Mouse (Mus musculus) CD4-positive, CD25-positive, alpha-beta regulatory T cell, adult 2 months (primary cell): Measurements from ENCODE around the gene Adarb1.

Experiments
- DNase-seq: peaks from one replicate; pipeline ENCODE4 v3.0.0-alpha.2; 2012; ENCODE audit warnings: low read depth, low spot score

Gene Adarb1

GRCm38 (mm10) chr10:77435343-77435742 is 17.3 kb upstream of the Adarb1 start:
- no peak for DNase-seq

DNA sequence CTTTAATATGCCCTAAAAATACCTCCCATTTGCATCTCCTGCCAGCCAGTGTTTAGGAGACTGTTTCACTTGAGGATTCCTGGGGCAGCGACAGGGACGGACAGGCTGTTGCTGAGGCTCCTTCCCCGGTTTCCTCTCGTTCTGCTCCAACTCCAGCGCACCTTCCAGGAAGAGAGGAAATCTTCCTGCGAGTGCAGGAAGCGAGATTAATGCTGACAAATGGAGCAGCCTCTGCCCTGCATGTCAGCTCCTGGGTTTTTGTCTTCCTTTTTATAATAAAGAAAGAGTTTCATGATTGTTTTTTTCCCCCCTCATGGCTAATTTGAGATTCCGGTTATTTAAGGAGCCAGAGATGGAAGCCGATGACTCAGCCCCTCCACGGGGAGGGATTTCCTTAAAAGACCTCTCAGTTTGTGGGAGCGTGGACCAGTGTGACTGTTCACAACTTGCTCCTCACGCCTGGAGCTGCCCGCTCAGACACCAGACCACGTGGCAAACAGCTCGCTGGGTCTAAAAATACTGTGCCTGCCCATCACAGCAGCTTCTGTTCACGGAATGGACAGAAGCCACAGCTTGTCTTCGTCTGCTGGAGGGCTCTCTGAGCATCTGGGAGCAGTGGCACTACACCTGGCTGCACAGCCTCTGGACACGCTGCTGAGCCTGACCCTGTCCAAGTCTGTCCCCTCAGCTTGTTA is 16.5 kb upstream of the Adarb1 start:
- no peak for DNase-seq

GRCm38 (mm10) chr10:77434076-77434456 is 16.0 kb upstream of the Adarb1 start:
- no peak for DNase-seq

DNA sequence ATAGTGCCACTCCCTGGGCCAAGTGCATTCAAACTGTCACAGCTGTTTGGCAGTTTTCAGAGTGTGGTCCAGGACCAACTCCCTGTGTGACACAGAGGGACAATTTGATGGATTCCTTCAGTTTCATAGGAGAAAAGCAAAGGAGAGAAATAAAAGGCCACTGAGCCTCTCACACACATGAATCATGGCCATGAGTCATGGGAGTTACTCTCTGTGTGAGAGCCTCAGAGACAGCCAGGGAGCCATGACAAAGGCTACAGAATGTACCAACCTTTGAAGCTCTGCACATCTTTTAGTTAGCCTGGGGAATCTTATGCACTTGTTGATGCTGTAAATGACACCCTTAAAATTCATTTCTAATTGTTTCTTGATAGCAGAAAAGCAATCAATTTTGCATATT is 12.7 kb upstream of the Adarb1 start:
- no peak for DNase-seq

- no peak for DNase-seq
These were observed 11.9 kb upstream of the Adarb1 start for GRCm38 (mm10) chr10:77429921-77430320.

GRCm38 (mm10) chr10:77427610-77428009 is 9.5 kb upstream of the Adarb1 start:
- DNase-seq: no peak

DNA sequence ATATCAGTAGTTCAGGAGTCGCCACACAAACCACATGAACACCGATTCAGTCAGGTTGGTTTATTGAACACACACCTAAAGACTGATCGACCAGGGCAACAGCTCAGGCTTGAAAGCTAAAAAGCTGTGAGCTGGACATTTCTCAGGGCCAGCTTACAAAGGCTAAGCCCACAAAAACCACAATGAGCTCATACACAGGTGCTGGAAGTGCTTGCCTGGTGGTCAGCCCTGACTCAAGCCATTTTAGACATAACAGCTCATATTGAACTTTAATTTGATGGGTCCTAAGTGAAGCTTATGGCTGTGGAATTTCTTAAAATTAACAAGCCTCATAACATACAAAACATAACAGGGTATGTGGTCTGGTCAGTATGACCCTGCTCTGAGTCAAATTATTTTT is 2.1 kb upstream of the Adarb1 start:
- DNase-seq: no peak

GRCm38 (mm10) chr10:77417240-77418102 is 599 bp downstream of the Adarb1 start:
- DNase-seq: peak; percentile 42

- DNase-seq: no peak
These were observed 1.3 kb downstream of the Adarb1 start for GRCm38 (mm10) chr10:77416666-77417239.

DNA sequence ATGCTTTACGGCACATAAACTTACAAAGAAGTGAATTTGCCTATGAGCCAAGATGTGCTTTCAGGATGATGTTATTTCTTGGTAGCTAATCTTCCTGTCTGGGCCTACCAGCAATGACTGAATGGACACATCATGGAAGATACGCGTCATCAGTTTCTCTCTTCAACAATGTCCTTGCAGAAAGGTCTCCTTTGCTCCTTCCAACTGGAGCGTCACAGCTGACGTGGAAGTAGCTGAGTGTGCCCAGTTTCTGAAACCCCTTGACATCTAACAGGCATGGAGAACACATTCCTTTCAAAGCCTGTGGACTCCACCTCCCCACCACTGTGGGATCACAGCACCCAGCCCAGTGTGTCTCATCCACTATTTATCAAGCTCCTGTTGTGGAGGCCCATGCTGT is 2.2 kb downstream of the Adarb1 start:
- DNase-seq: peak; percentile 3

- no peak for DNase-seq
These were observed 4.3 kb downstream of the Adarb1 start for GRCm38 (mm10) chr10:77413791-77414190.

DNA sequence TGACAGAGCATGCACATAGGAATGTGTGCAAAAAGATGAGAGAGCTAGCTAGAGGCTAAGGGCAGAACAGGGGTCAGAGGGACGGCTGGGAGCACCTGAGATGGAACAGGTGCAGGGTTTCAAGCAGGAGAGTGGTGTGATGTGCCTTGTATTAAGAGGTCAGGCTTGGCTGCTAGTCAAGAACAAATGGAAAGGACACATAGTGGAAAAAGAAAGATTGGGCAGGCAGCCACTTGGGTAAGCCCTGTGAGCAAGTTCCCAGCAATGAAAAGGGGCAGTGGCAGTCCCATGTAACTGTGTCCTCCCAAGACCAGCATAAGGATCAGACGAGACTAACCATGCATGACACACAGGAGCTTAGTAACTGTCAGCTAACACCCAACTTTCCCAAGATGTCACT is 8.9 kb downstream of the Adarb1 start:
- DNase-seq: no peak

GRCm38 (mm10) chr10:77408241-77408640 is 9.8 kb downstream of the Adarb1 start:
- no peak for DNase-seq

DNA sequence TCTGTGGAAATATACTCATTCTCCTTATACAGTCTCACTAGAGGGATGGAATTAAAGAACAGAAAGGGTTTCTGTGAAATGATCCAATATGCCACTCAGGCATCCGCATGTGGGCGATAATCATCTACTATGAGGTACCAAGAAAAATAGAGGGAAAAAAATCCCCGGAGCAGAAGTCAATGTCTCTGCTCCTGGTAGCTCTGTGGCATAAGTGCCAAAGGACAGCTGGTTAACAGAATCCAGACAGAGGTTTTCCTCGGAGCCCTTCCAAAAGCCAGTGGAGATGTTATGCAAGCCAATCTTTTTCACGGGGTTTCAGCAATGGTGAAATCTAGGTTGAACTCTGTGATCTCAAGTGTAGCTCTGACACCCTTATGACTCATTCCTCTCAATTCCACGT is 11.6 kb downstream of the Adarb1 start:
- no peak for DNase-seq

DNA sequence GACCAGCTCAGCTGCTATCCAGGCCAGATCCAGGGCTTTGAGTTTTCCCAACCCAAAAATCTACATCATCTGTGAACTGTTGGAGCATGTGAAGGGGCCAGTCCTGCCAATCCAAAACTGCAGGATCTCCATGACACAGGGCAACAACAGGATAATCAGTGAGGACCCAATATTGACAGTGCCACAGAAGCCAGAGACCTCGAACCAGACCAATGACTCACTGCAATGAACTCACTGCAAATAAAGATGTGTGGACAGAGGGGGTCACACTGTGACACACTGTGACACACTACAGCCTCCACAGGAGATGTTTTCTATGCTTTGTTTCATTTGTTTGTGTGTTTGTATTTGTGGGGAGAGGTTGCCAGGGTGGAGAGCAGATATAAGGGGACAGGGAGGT is 15.6 kb downstream of the Adarb1 start:
- no peak for DNase-seq

DNA sequence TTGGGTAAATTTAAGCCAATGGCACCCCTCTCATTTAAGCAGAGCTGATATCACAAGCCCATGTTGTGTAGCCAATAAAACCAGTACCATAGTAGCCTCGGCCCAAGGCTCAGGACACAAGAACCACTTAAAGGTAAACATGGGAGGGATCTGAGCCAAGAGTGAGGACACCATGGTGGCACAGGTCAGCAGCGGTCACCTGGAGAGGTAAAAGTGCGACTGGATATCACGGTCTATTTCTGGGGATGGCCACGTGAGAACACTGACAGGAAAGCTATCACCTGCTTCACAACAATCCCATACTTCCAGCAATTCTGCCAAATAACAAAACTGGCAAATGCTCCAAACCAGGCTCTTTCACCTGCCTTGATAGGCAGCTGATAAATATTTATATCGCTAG is 17.0 kb downstream of the Adarb1 start:
- no peak for DNase-seq

- DNase-seq: no peak
These were observed 18.1 kb downstream of the Adarb1 start for GRCm38 (mm10) chr10:77399938-77400337.

DNA sequence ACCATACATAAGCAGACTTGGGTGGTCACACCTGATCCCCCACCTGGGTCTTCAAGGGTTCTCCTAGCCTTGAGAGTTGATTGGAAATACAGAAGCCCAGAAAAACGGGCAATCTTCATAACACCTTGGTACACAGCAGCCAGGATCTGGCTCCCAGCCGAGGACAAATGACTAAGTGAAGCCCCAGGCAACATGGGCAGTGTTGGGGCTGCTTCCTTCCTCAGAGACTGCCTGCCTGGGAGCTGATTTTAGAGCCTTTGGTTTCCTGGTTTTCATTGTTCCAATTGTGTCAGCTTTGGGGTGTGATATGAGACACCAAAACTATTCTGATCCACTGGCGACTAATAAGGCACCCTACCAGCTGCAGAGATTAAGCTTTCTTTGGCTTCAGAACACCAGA is 20.0 kb downstream of the Adarb1 start:
- no peak for DNase-seq

- no peak for DNase-seq
These were observed 20.9 kb downstream of the Adarb1 start for GRCm38 (mm10) chr10:77397056-77397642.

DNA sequence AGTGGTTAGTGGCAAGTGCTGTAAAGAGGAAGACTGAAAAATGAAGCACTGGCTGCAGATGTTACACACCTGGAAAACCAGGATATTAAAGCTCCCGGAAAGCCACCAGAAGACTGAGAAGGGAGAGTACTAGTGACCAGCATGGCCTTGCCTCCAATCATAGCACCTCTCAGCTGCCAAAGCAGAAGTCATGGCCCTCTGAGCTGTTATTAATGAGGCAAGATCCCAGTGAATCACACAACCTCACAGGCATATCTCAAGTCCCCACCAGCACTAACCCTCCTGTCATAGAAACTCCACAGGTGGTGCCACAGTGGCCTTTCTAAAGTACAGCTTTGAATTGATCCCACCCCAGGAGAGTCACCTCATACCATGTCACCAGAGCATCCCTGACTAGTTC is 22.1 kb downstream of the Adarb1 start:
- DNase-seq: no peak

GRCm38 (mm10) chr10:77391072-77391471 is 27.0 kb downstream of the Adarb1 start:
- no peak for DNase-seq

GRCm38 (mm10) chr10:77387558-77387957 is 30.5 kb downstream of the Adarb1 start:
- DNase-seq: no peak
